Mouse (Mus musculus): Measurements from ENCODE around the gene Mta1. TPM values are rescaled to one million over a fixed set of nuclear protein-coding genes. Genes with fewer than 3 reads are reported as not detected.

Mta1 gene
- total and polyA plus RNA-seq, 2 experiments from 2014 or later = 13.6 to 59.3 TPM

- Histone ChIP-seq H3K36me3 (ENCODE audit: insufficient read depth) (no peaks in the 10 kb centered on the region), H3K27ac (ENCODE audit: low read depth, low read length) (no peak overlapping the region), H3K9ac (no peak overlapping the region), H3K27me3 (ENCODE audit: insufficient read depth, low read length) (no peaks in the 10 kb centered on the region), H3K9me3 (ENCODE audit: low read length) (no peaks in the 10 kb centered on the region), H3K4me1 (ENCODE audit: insufficient read depth) (peaks cover 8% of the 10 kb centered on the region; the same call in 1 of the 2 replicates), H3K4me2 (ENCODE audit: low read depth) (no peak overlapping the region), H3K4me3 (ENCODE audit: low read depth, low read length) (no peak overlapping the region)
- 87% methylated on average over 8 of the region's 8 CpGs for WGBS
- TF ChIP-seq CTCF (IDR thresholded peaks at IDR 0.05; ENCODE audit: low read depth) = peak; percentile 35
- DNase-seq = no peak
- no peak for ATAC-seq
Measured at GRCm38 (mm10) chr12:113103846-113104451, 5.9 kb downstream of the Mta1 start.

GRCm38 (mm10) chr12:113106386-113106785, 8.3 kb downstream of the Mta1 start:
- H3K36me3 ChIP-seq (ENCODE audit: insufficient read depth) = no peaks in the 10 kb centered on the region
- no peak overlapping the region for H3K27ac ChIP-seq (ENCODE audit: low read depth, low read length)
- no peaks in the 10 kb centered on the region for H3K27me3 ChIP-seq (ENCODE audit: insufficient read depth, low read length)
- no peaks in the 10 kb centered on the region for H3K4me1 ChIP-seq (ENCODE audit: insufficient read depth)
- H3K9ac ChIP-seq = no peak overlapping the region
- 73% methylated on average over 6 of the region's 6 CpGs for WGBS
- DNase-seq (no peak), ATAC-seq (no peak)
- TF ChIP-seq CTCF (IDR thresholded peaks at IDR 0.05; ENCODE audit: low read depth) = no peak
- H3K4me3 ChIP-seq (ENCODE audit: low read depth, low read length) = no peak overlapping the region
- H3K9me3 ChIP-seq (ENCODE audit: low read length) = no peaks in the 10 kb centered on the region
- H3K4me2 ChIP-seq (ENCODE audit: low read depth) = no peak overlapping the region

- ATAC-seq (no peak), DNase-seq (no peak)
- no peak overlapping the region for H3K4me3 ChIP-seq (ENCODE audit: low read depth, low read length)
- no peak for TF ChIP-seq CTCF (IDR thresholded peaks at IDR 0.05; ENCODE audit: low read depth)
- 82% methylated on average over 4 of the region's 4 CpGs for WGBS
- no peaks in the 10 kb centered on the region for H3K4me1 ChIP-seq (ENCODE audit: insufficient read depth)
- H3K9me3 ChIP-seq (ENCODE audit: low read length) = no peaks in the 10 kb centered on the region
- H3K27ac ChIP-seq (ENCODE audit: low read depth, low read length) = no peak overlapping the region
- no peak overlapping the region for H3K9ac ChIP-seq
- 0 out of 2 replicates have a peak, but pooled peaks cover 3% of the 10 kb centered on the region for H3K36me3 ChIP-seq (ENCODE audit: insufficient read depth)
- no peaks in the 10 kb centered on the region for H3K27me3 ChIP-seq (ENCODE audit: insufficient read depth, low read length)
- no peak overlapping the region for H3K4me2 ChIP-seq (ENCODE audit: low read depth)
Measured at GRCm38 (mm10) chr12:113107431-113108124, 9.5 kb downstream of the Mta1 start.

- Histone ChIP-seq H3K4me3 (ENCODE audit: low read depth, low read length) (no peak overlapping the region), H3K27me3 (ENCODE audit: insufficient read depth, low read length) (no peaks in the 10 kb centered on the region), H3K27ac (ENCODE audit: low read depth, low read length) (no peak overlapping the region), H3K4me1 (ENCODE audit: insufficient read depth) (no peaks in the 10 kb centered on the region), H3K4me2 (ENCODE audit: low read depth) (no peak overlapping the region), H3K9me3 (ENCODE audit: low read length) (no peaks in the 10 kb centered on the region), H3K9ac (no peak overlapping the region), H3K36me3 (ENCODE audit: insufficient read depth) (peaks cover 12% of the 10 kb centered on the region; the same call in 1 of the 2 replicates)
- WGBS = 85% methylated on average over 17 of the region's 17 CpGs
- TF ChIP-seq CTCF (IDR thresholded peaks at IDR 0.05; ENCODE audit: low read depth) = no peak
- DNase-seq = no peak
- no peak for ATAC-seq
Measured at GRCm38 (mm10) chr12:113108528-113109283, 10.6 kb downstream of the Mta1 start.

GRCm38 (mm10) chr12:113109801-113110200, 11.7 kb downstream of the Mta1 start:
- H3K9ac ChIP-seq = no peak overlapping the region
- no peak overlapping the region for H3K27ac ChIP-seq (ENCODE audit: low read depth, low read length)
- ATAC-seq (no peak), DNase-seq (no peak)
- H3K9me3 ChIP-seq (ENCODE audit: low read length) = no peaks in the 10 kb centered on the region
- no peaks in the 10 kb centered on the region for H3K4me1 ChIP-seq (ENCODE audit: insufficient read depth)
- H3K27me3 ChIP-seq (ENCODE audit: insufficient read depth, low read length) = no peaks in the 10 kb centered on the region
- H3K36me3 ChIP-seq (ENCODE audit: insufficient read depth) = peaks cover 22% of the 10 kb centered on the region
- no peak overlapping the region for H3K4me3 ChIP-seq (ENCODE audit: low read depth, low read length)
- H3K4me2 ChIP-seq (ENCODE audit: low read depth) = no peak overlapping the region
- 77% methylated on average over 10 of the region's 10 CpGs for WGBS
- TF ChIP-seq CTCF (IDR thresholded peaks at IDR 0.05; ENCODE audit: low read depth) = no peak

GRCm38 (mm10) chr12:113114141-113114540, 16.1 kb downstream of the Mta1 start:
- WGBS = 87% methylated on average over 4 of the region's 4 CpGs
- DNase-seq = no peak
- peaks cover 58% of the 10 kb centered on the region for H3K36me3 ChIP-seq (ENCODE audit: insufficient read depth)

More at GRCm38 (mm10) chr12:113114141-113114540, 16.1 kb downstream of the Mta1 start:
- TF ChIP-seq CTCF (IDR thresholded peaks at IDR 0.05; ENCODE audit: low read depth) = no peak
- H3K9me3 ChIP-seq (ENCODE audit: low read length) = no peaks in the 10 kb centered on the region
- H3K27me3 ChIP-seq (ENCODE audit: insufficient read depth, low read length) = no peaks in the 10 kb centered on the region
- H3K9ac ChIP-seq = no peak overlapping the region
- H3K4me2 ChIP-seq (ENCODE audit: low read depth) = no peak overlapping the region
- ATAC-seq = no peak
- no peak overlapping the region for H3K27ac ChIP-seq (ENCODE audit: low read depth, low read length)
- H3K4me3 ChIP-seq (ENCODE audit: low read depth, low read length) = no peak overlapping the region
- no peaks in the 10 kb centered on the region for H3K4me1 ChIP-seq (ENCODE audit: insufficient read depth)
